Mouse (Mus musculus): ENCODE data around the gene Nasp.

GRCm38 (mm10) chr4:116645624-116646023 lies 17.9 kb upstream of the Nasp start:
- TF ChIP-seq POLR2A (IDR thresholded peaks at IDR 0.05; ENCODE audit: borderline replicate concordance, extremely low read depth, low read depth, low read length) (no peak), CTCF (IDR thresholded peaks at IDR 0.05; ENCODE audit: insufficient read depth, low read length) (no peak)
